19 mouse cellular contexts compared by ENCODE assay signal in the genomic region with DNA sequence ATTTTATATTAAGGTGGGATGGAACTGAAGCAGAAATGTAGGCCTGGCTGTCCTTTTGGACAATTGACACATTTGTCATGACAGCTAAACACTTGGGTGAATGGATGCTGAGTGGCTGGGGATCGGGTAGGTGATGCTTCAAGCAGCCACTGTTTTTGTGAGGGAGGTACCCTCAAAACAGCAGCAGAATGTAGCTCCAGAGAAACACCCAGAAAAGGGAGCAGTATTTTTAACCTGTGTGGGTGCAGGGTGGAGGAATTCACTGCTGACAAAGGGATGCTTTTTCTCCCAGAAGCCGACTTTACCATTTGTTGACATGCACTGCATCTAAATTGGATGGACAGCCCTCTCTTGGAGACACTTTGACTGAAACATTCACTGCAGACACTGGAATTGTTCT.
DNase-seq lines count a peak whose midpoint lies in the region.
"Had no signal": no experiment of that assay in that cellular context is flagged by ENCODE, and none has a peak within 500 bp of the region (broad histone marks: within the 10 kb centered on the region; RNA-seq: fewer than 3 reads in every experiment).

No protein-coding gene starts in this region.

- DNase-seq in heart, adult 11 months: peak; percentile 21
- DNase-seq in heart, adult 9 months (ENCODE audit: low spot score in 2 of 2): no peak
- peak; percentile 22 to 24 for DNase-seq in left cerebral cortex, adult 9 months (ENCODE audit: low spot score in 2 of 2)
- no peak for DNase-seq in left cerebral cortex, postnatal 10 days (ENCODE audit: extremely low spot score in 1 of 2, low spot score in 2 of 2)
- peak; percentile 39 to 48 for DNase-seq in right cerebral cortex, adult 2 months (ENCODE audit: low spot score in 2 of 2)
- DNase-seq in right cerebral cortex, postnatal 14 days: no peak
- no peak for DNase-seq in kidney, postnatal 14 days
- DNase-seq: adrenal gland, postnatal 10 days; adrenal gland, postnatal 36 days; B cell, adult 2 months; cerebellum, adult 11 months; cerebellum, adult 2 months; cerebellum, adult 9-11 months; cerebellum, postnatal 25 days; forebrain, postnatal 0 days; gastrocnemius, postnatal 10 days; gastrocnemius, postnatal 36 days; heart, postnatal 10 days; heart, postnatal 36 days had no signal

- intact Hi-C loops in left cerebral cortex, postnatal 10 days (cut with DNase I): loop anchor here (10.0 kb wide), 3 partner anchors 199 to 1031 kb away; partner anchors contain the start of gene Plxna2

Comparison
In these comparisons a context has a peak if more than half of its experiments do, and no peak if none do; other contexts are left out.
1. DNase-seq: peak in heart, adult 11 months (single experiment), left cerebral cortex, adult 9 months (2 of 2) and right cerebral cortex, adult 2 months (2 of 2); none in heart, adult 9 months (0 of 2), left cerebral cortex, postnatal 10 days (0 of 2), right cerebral cortex, postnatal 14 days (single experiment) and kidney, postnatal 14 days (single experiment).